Mouse (Mus musculus) lung, adult 2 months (tissue): ENCODE measurements around the gene Mob3b.

Experiments
- CTCF ChIP-seq: fragments of 200-500 bp; IDR thresholded peaks from 2 replicates; pipeline ENCODE4 v1.5.1; 2011; ENCODE audit warnings: mild to moderate bottlenecking, low read length, control low read depth; ENCODE audit not compliant: insufficient read depth
- POLR2A ChIP-seq: fragments of 200-500 bp; IDR thresholded peaks from 2 replicates; pipeline ENCODE4 v1.6.1; 2011; ENCODE audit warnings: low read depth, mild to moderate bottlenecking, control low read depth, low read length, borderline replicate concordance; ENCODE audit errors: extremely low read depth

DNA sequence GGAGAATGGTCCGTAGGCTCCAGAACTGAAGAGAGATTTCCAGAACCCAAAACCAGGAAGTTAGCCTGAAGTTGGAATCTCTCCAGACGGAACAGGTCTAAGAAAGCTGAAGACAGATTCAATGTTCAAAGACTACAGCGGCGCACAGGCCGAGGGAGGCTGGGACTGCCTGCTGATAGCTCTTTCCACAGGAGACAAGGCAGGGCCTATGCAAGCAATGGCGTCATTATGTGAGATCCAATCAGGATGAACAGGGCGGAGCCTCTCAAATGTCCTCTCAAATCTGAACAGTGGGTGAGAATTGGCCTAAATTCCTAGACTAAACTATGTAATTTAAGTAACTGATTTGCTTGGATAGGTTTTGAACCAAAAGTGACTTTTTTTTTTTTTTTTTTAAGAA, 160.7 kb downstream of the Mob3b start:
- TF ChIP-seq CTCF: no peak
- no peak for TF ChIP-seq POLR2A
